9 mouse cellular contexts compared by ENCODE assay signal in genomic region chrX:136624905-136625569, GRCm38 (mm10). TPM values are rescaled to one million over a fixed set of nuclear protein-coding genes. Genes with fewer than 3 reads are reported as not detected.
DNase-seq lines count a peak whose midpoint lies in the region; ATAC-seq and TF ChIP-seq lines count a peak whose summit lies in the region.
"Had no signal": no experiment of that assay in that cellular context is flagged by ENCODE, and none has a peak within 500 bp of the region (broad histone marks: within the 10 kb centered on the region; RNA-seq: fewer than 3 reads in every experiment).

No protein-coding gene starts in this region.

- no peaks in the 10 kb centered on the region for H3K27me3 ChIP-seq in kidney, adult 2 months (replicated peaks; ENCODE audit: control insufficient read depth, insufficient read depth, low read length)
- H3K27me3 ChIP-seq: embryonic facial prominence, embryonic 12.5 days had no signal

- H3K4me1 ChIP-seq in kidney, adult 2 months (ENCODE audit: control insufficient read depth, insufficient read depth, low read length): no peaks in the 10 kb centered on the region
- H3K4me1 ChIP-seq: embryonic facial prominence, embryonic 12.5 days had no signal

- 38% methylated on average over 9 of the region's 9 CpGs for WGBS in kidney, adult 2 months

- intact Hi-C loops in left cerebral cortex, postnatal 14 days (cut with DNase I): loop anchor here (5.0 to 10.0 kb wide), 2 partner anchors 117 to 190 kb away; partner anchors contain the start of gene Morf4l2

- H3K4me3 ChIP-seq in kidney, adult 2 months (ENCODE audit: insufficient read depth, low read depth, low read length): no peak overlapping the region
- H3K4me3 ChIP-seq: embryonic facial prominence, embryonic 12.5 days had no signal

- no peaks in the 10 kb centered on the region for H3K36me3 ChIP-seq in kidney, adult 2 months (ENCODE audit: control insufficient read depth, insufficient read depth, low read length)
- H3K36me3 ChIP-seq: embryonic facial prominence, embryonic 12.5 days had no signal

- no peak overlapping the region for H3K27ac ChIP-seq in kidney, adult 2 months (ENCODE audit: insufficient read depth, low read depth, low read length)
- H3K27ac ChIP-seq: embryonic facial prominence, embryonic 12.5 days had no signal

- peak; percentile 52 for TF ChIP-seq CTCF in kidney, adult 2 months (conservative IDR thresholded peaks at IDR 0.05; ENCODE audit: insufficient read depth, insufficient read length, low read depth, low read length)

- no peak for TF ChIP-seq POLR2A in kidney, adult 2 months (IDR thresholded peaks at IDR 0.05; ENCODE audit: low read depth, low read length)

- peak; percentile 58 to 75; a peak in 2 of 4 replicates for ATAC-seq in hematopoietic stem cell, adult 5-6 weeks (replicated peaks in 1 of 2; ENCODE audit: insufficient read depth in 1 of 2, low FRiP score in 2 of 2, low TSS enrichment in 1 of 2, low read depth in 1 of 2, poor library complexity in 2 of 2, severe bottlenecking in 2 of 2)

- DNase-seq in kidney, adult 2 months: peak; percentile 12
- DNase-seq in kidney, adult 11 months: no peak
- DNase-seq in MN1 (ENCODE audit: low spot score): peak; percentile 13
- peak; percentile 50 to 63 for DNase-seq in cerebellum, postnatal 10 days
- peak; percentile 68 to 71 for DNase-seq in left cerebral cortex, postnatal 14 days (ENCODE audit: low spot score in 2 of 2)
- peak; percentile 75 for DNase-seq in naive thymus-derived CD4-positive, alpha-beta T cell, adult 2 months (ENCODE audit: low read depth)
- no peak for DNase-seq in heart, adult 9 months (ENCODE audit: low spot score in 2 of 2)

RNA-seq across cellular contexts. Expression of gene Tceal3, which starts 34.4 kb away (rescaled TPM):
- polyA plus RNA-seq in kidney, adult 2 months (2012; rRNA removed): 0.42 and 0.68 TPM in 2 replicates
- total RNA-seq in hematopoietic stem cell, adult 5-6 weeks (2017): 2.1 and 8.0 TPM in 2 replicates
- total RNA-seq in left cerebral cortex, postnatal 14 days (2021): 100 to 1,000 TPM; 124 to 129 TPM

Comparison
In these comparisons a context has a peak if more than half of its experiments do, and no peak if none do; other contexts are left out.
1. DNase-seq: peak in kidney, adult 2 months (single experiment), MN1 (single experiment), cerebellum, postnatal 10 days (2 of 2), left cerebral cortex, postnatal 14 days (2 of 2) and naive thymus-derived CD4-positive, alpha-beta T cell, adult 2 months (single experiment); none in kidney, adult 11 months (single experiment) and heart, adult 9 months (0 of 2).
2. RNA of gene Tceal3, which starts 34.4 kb away (total RNA-seq): 124 to 129 TPM in left cerebral cortex, postnatal 14 days; 2.1 to 8.0 TPM in hematopoietic stem cell, adult 5-6 weeks; every median in the first group is over 10 times any median in the second.